Mouse (Mus musculus) heart, adult 8-10 months (tissue): Measurements from ENCODE around the gene Pabpc4. TPM values are rescaled to one million over a fixed set of nuclear protein-coding genes. Genes with fewer than 3 reads are reported as not detected.
"Not testable (repeated sequence)": the region's sequence is repeated elsewhere in the genome, so short reads cannot be mapped to it uniquely, and the experiment has no call there.

ENCODE experiments used
- DNase-seq: peaks from one replicate; pipeline ENCODE4 v3.0.0; 2022; ENCODE audit warnings: low spot score
- total RNA-seq, 4 experiments: library from RNA; stranded (reverse); gene quantifications; 2 replicates each; pipeline ENCODE4 v1.2.4; 2022

Pabpc4 gene
- total RNA-seq, 4 experiments from 2014 or later: 323 to 392 (median 367) TPM

DNA sequence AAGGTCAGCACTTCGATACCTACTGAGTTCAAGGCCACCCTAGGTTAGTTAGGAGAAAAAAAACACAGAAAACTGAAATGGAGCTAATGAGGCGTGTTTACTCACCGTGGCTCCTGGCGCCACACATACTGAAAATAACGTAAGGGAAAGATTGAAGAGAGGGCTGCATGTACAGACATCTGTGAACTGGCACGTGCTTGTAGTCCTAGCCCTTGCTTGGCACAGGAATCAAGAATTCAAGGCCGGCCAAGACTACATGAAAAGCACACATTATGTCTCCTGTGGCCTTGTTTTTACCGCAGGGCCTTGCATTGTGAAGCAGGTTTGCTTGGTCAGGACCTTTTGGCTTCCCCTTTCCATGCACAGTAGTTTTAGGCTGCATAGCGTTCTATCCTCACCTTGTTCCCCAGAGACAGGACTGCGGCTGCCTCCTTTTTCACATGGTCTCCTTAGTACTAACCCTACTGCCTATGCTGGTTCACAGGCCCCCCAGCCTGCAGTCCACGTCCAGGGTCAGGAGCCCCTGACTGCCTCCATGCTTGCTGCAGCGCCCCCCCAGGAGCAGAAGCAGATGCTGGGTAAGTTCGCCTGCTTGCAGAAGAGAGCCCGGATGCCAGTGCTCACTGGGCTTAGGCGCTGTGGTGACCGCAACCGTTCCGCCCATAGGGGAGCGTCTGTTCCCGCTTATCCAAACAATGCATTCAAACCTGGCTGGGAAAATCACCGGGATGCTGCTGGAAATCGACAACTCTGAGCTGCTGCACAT is 35.2 kb downstream of the Pabpc4 start:
- DNase-seq: no peak

DNA sequence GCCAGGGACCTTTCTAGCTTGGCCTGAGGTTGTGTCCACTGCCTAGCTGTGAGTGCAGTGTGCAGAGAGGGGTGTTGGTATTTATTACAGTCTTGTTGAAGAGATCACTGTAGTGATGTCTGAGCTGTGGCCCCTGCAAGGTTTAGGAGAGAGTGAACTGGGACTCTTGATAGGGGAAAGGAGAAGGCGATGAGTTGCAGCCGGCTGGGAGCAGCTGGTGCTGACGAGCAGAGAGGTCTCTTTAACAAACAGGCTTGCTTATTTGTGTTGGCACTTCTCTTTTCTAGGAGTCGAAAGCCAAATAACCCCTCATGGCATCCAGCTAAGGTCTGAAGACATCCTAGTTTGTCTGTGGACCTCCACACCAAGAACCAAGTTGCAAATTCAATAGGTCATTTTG is 36.1 kb downstream of the Pabpc4 start:
- peak; percentile 25 for DNase-seq

DNA sequence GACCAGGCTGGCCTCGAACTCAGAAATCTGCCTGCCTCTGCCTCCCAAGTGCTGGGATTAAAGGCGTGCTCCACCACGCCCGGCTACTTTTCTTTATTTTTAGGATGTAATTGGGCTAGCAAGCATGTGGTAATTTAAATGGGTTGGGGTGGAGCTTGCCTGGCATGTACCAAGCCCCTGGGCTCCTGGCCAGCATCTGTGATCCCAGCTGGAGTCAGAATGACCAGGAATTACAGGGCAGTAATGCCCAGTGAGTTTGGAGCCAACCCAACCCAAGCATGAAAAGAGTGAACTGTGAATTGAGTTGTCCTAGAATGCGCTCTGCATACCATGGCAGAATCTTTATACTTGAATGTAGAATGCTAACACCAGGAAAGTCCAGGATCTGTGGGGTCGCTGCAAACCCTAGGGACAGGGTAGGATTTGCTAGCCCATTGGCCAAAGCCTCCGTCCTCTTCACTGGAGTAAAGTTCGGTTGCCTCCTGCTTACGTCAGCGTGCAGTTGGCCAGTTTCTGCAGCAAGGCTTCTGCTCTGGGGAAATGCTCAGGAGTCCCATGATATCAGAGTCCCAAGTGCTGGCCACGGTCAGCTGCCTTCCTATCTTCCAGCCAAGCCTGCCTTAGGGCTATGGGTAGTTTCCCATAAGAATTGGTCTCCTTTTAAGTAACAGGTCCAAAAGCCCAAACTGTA is 37.0 kb downstream of the Pabpc4 start:
- peak; percentile 40 for DNase-seq

DNA sequence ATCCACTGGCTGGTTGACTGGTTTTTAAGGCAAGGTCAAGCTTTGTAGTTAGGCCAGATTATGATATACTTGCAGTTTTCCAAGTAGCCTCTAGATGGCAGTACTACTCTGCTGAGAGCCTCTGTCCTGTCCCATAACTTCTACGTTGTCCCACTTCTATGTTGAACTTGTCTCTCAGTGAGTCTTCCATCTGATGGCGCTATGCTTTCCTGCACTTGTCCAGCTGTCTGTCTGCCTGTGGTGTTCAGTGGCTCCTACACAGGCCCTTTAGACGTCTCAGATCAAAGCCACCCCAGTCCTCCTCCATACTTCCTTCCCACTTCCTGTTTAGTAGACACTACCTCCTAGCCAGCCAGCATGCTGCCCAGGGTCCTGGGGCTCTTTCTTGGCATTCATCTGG is 43.6 kb downstream of the Pabpc4 start:
- DNase-seq: peak; percentile 61

DNA sequence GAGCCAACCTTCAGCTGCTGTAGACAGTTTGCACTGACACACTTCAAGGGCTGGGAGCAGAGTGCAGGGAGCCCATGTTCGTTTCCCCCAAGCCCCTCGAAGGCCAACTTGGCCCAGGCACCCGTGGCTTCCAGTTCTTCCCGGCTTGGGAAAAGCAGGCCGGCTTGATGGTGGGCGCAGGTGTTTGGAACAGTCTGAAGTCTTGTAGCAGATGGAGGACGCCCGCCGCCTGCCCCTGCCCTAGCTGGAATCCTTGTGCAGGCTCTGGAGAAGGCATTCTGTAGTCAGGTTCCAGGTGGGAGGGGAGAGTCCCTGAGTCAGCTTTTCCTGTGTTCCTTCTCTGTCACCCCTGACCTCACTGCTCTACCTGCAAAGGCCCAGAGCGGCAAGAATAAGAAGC is 44.8 kb downstream of the Pabpc4 start:
- DNase-seq: no peak

DNA sequence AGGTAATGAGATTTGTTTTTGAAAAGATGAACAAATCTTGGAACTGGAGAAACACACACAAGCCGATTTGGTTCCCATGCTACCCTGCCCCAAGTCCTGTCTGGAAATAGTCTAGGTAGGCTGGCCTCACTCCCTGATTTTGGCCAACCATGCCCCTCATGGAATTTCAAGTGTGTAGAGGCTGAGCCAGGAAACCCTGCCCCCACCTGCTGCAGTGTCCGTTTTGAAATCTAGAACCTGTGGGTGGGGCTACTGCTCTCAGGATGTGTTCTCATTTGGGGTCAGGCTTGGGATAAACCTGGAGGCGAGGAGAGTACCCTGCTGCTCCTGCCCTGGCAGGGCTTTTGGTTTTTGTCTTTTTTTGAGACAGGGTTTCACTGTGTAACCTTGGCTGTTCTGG is 46.1 kb downstream of the Pabpc4 start:
- no peak for DNase-seq

DNA sequence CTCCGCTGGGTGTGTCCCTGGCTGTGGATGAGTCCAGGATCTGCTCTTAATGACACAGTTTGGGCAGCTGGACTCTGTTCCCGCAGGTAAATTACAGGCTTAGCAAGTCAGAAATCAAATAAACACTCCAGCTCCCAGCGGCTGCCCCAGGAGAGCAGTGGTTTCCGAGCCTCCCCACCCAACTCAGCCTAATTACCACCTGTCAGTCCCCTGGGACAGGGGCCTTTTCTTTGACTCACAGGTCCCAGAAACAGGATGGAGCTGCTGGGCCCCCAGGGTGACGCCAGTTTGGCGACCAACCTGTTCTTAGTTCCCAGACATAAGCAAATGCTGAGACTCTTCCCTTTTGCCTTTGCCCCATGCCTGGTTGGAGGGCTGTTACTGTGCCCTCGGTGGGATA is 49.7 kb downstream of the Pabpc4 start:
- no peak for DNase-seq

DNA sequence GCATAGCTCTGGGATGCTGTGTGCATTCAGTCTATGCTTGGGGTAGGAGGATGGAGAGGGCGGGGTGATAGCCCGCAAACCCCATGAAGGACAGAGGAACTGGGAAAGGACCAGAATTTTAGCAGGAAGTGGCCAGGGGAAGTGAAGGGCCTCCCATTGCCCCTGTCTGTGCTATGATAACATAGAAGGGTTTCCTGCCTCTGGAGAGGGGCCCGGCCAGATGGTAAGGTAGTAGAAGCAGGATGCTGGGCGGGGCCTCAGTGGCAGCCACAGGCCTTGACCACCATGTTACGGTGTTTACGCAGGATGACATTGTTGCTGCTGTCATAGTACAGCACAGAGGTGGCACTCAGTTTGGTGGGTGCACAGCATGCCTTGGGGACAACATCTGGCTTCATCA is 50.9 kb downstream of the Pabpc4 start:
- no peak for DNase-seq

DNA sequence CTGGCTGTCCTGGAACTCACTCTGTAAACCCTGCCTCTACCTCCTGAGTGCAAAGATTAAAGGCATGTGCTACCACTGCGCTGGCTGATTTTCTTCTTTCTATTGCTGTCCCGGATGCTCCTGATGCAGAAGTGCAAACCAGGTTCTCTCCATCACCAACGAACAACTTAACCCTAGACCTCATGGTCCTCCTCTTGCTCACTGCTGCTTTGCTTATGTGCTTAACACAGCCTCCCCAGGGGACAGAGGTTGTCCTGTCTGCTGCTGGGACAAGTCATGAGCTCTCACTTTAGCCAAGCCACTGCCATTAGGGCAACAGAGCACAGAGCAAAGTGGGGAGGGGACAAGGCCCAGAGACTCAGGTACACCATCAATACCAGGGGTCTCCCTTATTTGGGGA is 52.3 kb downstream of the Pabpc4 start:
- DNase-seq: no peak

DNA sequence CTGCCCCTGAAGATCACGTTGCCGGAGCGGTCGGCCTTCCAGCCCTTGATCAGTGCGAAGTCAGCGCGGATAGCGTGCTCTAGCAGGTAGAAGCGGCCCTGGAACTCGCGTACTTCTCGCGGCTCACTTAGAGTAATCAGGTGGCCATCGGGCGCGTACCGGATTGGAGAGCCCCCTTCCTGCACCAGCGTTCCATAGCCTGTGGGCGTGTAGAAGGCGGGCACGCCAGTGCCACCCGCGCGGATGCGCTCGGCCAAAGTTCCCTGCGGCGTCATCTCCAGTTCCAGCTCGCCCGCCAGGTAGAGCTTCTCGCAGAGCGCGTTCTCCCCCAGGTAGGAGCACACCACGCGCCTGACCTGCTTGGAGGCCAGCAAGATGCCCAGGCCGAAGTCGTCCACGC is 60.8 kb downstream of the Pabpc4 start:
- not testable (repeated sequence) for DNase-seq

DNA sequence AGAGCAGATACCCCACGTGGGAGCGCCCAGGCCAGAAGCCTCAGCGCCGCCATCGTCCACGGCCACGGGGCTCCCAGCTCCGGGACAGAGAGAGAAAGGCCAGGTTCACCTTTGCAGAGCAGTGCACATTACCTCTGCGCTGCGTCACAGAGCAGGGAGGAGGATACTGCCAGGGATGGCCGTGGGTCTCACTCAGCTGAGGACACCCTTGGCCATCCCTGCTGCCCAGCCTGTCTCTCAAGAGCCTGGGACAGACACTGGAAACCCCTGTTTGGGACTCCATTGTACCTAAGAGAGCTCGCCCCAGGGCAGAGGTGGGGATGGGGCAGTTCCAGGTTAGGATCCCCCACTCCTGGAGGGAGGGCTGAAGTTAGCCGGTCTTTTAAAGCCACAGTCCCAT is 61.4 kb downstream of the Pabpc4 start, which contains the start of gene Oxct2a:
Gene Oxct2a, minus strand, starts transcription at position 101 of the 400 bp plus-strand sequence.
- no peak for DNase-seq

DNA sequence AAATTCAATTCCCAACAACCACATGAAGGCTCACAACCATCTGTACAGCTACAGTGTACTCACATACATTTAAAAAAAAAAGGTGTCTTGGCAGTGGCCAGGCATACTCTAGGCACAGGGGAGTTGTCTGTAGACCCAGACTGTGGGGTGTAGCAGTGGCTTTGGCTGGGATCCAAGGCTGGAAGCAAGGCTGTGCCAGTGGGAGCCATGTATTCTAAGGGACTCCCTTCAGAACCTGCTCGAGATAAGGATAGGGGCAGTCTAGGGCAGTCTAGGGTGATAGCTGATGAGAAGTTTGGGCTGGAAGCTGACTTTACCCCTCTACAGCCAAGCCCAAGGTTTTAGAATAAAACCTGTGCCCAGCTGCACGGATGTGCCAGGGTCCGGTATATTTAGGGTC is 63.9 kb downstream of the Pabpc4 start:
- DNase-seq: no peak

DNA sequence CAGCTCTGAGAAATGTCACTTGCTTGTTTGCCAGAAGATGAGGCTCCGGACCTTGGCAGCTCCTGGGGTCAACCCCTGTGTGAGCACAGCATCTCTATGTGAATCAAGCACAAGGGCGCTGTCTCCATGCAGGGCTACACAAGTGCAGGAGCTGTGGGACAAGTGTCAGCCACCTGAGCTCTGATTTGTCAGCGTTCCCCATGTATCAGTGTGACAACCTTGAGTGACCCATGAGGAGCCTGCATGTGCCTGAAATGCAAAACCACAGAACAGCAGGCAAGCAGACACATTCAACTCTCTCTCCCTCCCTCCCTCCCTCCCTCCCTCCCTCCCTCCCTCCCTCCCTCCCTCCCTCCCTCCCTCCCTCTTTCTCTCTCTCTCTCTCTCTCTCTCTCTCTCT is 65.5 kb downstream of the Pabpc4 start:
- no peak for DNase-seq

DNA sequence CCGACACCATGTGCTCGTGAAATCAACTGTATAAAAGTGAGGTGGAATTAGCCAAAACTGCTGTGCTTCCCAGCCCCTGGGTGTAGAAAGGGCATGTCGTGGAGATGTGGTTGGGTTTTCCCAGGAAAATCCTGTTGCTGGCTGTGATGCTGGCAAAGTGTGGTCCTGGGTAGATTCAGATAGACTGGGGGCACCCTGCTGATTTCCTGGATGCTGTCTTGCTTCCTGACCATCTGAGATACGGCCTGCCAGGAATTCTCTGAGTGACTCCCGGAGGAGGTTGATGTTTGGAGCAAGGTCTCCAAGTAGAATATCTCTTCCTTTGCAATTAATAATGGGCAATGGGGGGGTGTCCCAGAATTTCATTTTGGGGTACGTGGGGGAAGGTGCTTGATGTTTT is 66.8 kb downstream of the Pabpc4 start:
- DNase-seq: no peak

DNA sequence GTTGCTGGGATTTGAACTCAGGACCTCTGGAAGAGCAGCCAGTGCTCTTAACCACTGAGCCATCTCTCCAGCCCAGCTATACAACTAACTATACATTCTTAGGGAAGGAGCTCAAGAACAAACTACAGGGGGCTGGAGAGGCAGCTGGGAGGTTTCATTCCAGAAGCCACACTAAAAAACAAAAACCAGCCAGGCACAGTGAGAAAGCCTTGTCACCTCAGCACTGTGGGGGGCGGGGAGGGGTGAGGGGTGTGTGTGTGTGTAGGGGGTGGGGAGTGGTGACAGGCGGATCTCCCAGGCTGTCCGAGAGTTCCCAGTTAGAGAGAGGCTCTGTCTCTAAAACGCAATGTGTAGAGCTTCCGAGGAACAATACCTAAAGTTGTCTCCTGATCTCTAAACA is 69.2 kb downstream of the Pabpc4 start:
- no peak for DNase-seq

DNA sequence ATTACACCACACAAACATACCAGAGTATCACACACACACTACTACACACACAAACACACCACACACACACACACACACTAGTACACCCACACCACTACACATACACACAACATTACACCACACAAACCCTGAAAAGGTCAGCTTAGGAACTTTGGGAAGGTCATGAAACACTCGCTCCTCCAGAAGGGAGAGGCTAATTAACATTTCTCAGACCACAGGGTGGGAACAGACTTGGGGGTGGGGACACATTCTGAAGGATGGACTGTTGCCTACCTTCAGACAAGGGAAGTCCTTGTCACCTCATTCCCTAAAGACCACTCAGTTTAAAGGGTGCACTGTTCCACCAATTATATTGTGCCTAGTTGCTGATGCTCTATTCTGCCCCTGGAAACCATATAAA is 69.8 kb downstream of the Pabpc4 start:
- not testable (repeated sequence) for DNase-seq

DNA sequence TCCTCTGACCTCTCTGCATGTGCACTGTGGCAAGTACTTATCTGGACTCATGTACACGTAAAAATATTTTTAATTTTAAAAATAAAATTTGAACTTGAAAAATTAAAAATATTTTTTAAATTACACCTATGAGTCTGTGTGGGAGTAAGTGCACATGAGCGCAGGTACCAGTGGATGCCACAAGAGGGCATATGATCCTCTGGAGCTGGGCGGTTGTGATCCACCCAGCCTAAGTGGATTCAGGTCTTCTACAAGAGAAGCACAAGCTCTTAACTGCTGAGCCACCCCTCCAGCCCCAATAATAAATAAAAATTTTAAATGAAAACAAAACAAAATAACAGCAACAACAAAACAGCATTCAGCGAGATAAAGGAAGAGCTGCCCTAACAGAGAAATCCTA is 71.0 kb downstream of the Pabpc4 start:
- DNase-seq: no peak

DNA sequence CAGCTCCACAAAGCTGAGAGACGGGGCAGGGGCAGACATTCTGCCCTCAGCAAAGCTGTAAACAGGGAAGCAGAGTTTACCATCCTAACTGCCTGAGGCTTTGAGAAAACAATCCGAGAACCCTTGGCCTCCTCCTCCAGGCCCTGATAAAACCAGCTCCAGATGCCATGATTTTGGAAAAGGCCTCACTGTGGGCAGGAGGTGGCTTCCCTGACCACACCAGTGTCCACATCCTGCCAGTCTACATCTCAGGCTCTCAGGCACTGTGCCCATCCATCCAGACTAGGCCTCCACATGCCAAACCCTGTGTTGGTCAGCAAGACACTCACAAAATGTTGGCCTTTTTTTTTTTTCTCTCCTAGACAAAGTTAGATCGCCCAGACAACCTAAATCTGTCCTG is 72.0 kb downstream of the Pabpc4 start:
- DNase-seq: no peak

DNA sequence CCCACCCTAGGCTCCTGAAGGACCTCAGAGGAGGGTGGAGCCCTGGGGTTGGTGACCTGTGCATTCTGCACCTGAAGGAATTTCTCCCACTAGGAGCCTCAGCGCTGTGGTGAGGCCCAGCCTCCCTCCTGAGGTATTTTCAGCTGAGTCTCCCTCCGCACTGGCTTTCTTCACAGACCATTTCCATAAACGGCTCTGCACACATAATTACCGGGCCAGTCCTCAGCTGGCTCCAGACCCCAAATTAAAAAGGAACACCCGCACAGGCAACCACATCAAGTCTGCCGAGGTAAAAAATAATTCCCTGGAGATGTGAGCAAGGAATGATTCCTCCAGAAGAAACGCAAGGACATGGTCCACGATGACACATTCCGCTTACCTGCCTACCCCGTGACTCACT is 73.1 kb downstream of the Pabpc4 start:
- DNase-seq: not testable (repeated sequence)

DNA sequence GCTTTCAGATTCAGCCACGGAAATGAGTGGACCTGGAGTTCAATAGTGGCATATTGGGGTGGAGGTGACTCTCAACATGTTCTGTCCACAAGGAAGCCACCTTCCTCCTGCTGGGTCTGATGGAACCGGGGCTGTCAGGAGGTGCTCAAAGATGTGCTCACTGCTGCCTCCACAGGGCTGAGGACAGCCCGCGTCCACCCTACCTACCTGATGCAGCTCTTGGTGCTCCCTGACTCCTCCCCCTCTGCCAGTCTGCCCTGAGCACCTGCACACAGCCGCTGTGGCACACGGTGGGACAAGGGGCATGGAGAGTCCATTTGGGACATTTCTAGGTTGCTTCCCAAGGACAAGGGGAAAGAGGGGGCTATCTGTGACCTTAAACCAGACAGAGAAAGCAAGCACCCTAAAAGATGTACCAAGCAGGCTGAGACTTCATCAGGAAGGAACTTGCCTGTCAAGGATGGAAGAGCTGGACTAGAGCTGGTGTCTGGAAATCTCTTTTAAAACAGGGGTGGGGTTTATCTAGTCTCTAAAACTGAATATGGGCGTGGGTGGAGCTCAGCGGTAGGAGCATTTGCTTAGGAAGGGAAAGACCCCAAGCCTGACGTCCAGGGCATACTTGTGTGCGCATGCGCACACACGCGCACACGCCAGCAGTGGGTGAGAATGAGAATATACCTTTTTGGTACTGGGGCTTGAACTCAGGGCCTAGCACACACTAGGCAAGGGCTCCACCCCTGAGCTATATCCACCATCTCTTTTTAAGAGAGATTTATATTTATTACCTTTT is 73.8 kb downstream of the Pabpc4 start:
- DNase-seq: no peak

DNA sequence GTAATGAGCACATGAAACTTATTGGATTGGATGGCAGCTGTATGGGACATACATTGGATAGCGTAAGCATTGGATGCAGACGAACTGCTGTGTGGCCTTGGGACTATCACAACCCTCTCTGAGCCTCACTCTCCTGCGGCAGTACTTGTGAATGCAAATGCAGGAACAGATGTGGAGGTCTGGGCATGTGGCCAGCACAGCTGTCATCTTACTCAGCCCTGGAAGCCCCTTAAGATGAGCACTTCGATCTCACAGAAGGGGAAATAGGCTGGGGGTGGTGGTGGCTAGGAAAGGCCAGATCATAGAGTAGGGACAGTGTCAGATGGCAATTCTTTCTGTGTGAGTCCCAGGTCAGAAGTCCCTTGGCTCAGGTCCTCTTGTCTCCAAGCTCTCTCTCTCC is 75.5 kb downstream of the Pabpc4 start:
- DNase-seq: no peak

DNA sequence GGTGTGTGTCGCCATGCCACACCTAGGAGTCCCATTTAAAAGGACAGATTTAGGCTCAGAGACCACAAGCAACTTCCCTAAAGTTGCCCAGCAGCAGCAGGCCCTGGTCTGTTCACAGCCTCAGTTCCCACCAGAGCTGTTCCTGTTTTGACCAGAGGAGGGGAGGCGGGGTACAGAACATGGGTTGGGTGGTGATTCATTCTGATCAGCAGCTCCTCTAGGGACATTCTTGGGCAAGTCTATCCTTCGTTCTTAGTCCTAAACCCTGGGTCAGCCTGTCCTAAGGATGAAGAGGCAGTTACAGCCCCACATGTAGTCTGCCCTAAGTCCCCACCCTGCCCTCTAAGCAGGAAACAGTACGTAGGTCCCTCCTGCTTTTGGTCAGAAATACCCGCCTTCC is 78.1 kb downstream of the Pabpc4 start:
- DNase-seq: no peak
